Mouse (Mus musculus) gastrocnemius, adult 2 months (tissue): ENCODE data around the gene Timm29. TPM values are rescaled to one million over a fixed set of nuclear protein-coding genes. Genes with fewer than 3 reads are reported as not detected.

ENCODE experiments used
- DNase-seq: peaks from one replicate; pipeline ENCODE4 v3.0.0; 2022
- H3K27ac ChIP-seq: fragments of 200-600 bp; 2 replicates; pipeline ENCODE4 v1.8.1; 2022; ENCODE audit warnings: mild to moderate bottlenecking
- H3K4me3 ChIP-seq: fragments of 200-600 bp; 2 replicates; pipeline ENCODE4 v1.8.1; 2022; ENCODE audit warnings: mild to moderate bottlenecking, moderate library complexity
- CTCF ChIP-seq: fragments of 200-600 bp; IDR thresholded peaks from 2 replicates; pipeline ENCODE4 v1.8.1; 2022; ENCODE audit warnings: antibody characterized with exemption, mild to moderate bottlenecking, moderate library complexity
- intact Hi-C: fragments of 180-260 bp; cut with DNase I; formaldehyde crosslinking; loops from one replicate; pipeline ENCODE4 v1.15.1; 2025
- total RNA-seq, 2 experiments: library from RNA; stranded (reverse); gene quantifications; 2 replicates each; pipeline ENCODE4 v1.2.3; 2021

The Timm29 gene
- total RNA-seq, 2 experiments from 2014 or later = 44.1 to 48.3 TPM

DNA sequence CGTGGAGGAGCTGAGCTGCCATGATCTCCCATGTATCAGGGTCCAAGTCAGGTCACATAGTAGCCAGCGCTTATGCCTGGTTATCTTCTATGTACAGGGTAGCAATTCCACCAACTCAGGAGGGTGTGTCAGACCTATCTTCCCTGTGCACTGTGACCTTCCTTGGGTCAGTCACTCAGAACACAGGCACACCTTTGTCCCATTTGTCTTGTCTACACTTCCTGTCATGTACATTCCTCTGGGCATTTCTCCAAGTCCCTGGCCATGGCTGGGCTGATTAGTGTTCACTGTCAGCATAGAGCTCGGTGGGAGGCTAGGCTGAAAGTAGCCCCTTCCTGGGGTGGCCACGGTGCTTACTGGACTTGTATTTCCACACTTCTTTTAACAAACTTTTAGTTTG lies 34.2 kb upstream of the Timm29 start:
- H3K27ac ChIP-seq = peak overlapping the region; percentile 70; the same call in 1 of the 2 replicates

GRCm38 (mm10) chr9:21559151-21559550 lies 33.4 kb upstream of the Timm29 start:
- no peak for DNase-seq
- intact Hi-C loops = no loop called here
- TF ChIP-seq CTCF = no peak
- Histone ChIP-seq H3K27ac (peak overlapping the region; percentile 70), H3K4me3 (no peak overlapping the region)

More for the DNA sequence above, 34.2 kb upstream of the Timm29 start:
- no peak for TF ChIP-seq CTCF
- intact Hi-C loops = no loop called here
- no peak overlapping the region for H3K4me3 ChIP-seq
- no peak for DNase-seq

GRCm38 (mm10) chr9:21564420-21564819 lies 28.1 kb upstream of the Timm29 start:
- Histone ChIP-seq H3K27ac (peak overlapping the region; percentile 82), H3K4me3 (no peak overlapping the region)
- no peak for TF ChIP-seq CTCF
- intact Hi-C loops = no loop called here
- DNase-seq = no peak

- peak overlapping the region; percentile 82 for H3K27ac ChIP-seq
- no peak for DNase-seq
- TF ChIP-seq CTCF = no peak
- intact Hi-C loops = no loop called here
- H3K4me3 ChIP-seq = no peak overlapping the region
Observed at GRCm38 (mm10) chr9:21565004-21565586, 27.4 kb upstream of the Timm29 start.

DNA sequence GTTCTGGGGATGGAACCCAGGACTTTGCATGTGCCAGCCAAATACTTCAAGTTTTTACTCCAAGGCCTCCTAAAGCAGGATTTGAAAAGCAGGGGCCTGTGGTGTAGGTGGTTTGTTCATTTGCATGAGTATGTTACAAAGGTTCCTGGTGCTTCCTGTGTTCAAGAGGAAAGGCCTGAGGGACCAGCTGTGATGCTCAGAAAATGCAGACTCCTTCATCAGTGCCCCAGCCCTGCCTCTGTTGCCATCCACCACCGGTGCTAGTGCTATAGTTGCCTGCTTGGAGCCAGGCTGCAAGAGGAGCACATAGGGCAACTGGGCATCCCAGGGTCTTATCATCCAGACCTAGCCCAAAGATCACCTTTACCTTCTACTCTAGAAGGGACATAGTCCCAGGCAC lies 26.0 kb upstream of the Timm29 start:
- no peak for DNase-seq
- Histone ChIP-seq H3K27ac (peak overlapping the region; percentile 82), H3K4me3 (no peak overlapping the region)
- no peak for TF ChIP-seq CTCF
- intact Hi-C loops = loop anchor here (2.0 kb wide), 1 partner anchor 16 kb away; no protein-coding TSS in a partner anchor

- intact Hi-C loops = loop anchor here (2.0 kb wide), 1 partner anchor 16 kb away; no protein-coding TSS in a partner anchor
- no peak for TF ChIP-seq CTCF
Observed at GRCm38 (mm10) chr9:21567051-21567450, 25.5 kb upstream of the Timm29 start.

GRCm38 (mm10) chr9:21568657-21569255 lies 23.8 kb upstream of the Timm29 start:
- intact Hi-C loops = no loop called here
- Histone ChIP-seq H3K4me3 (no peak overlapping the region), H3K27ac (peak overlapping the region; percentile 82)
- TF ChIP-seq CTCF = no peak
- DNase-seq = peak; percentile 48

More at GRCm38 (mm10) chr9:21567051-21567450, 25.5 kb upstream of the Timm29 start:
- H3K4me3 ChIP-seq = no peak overlapping the region
- no peak for DNase-seq
- H3K27ac ChIP-seq = peak overlapping the region; percentile 82

DNA sequence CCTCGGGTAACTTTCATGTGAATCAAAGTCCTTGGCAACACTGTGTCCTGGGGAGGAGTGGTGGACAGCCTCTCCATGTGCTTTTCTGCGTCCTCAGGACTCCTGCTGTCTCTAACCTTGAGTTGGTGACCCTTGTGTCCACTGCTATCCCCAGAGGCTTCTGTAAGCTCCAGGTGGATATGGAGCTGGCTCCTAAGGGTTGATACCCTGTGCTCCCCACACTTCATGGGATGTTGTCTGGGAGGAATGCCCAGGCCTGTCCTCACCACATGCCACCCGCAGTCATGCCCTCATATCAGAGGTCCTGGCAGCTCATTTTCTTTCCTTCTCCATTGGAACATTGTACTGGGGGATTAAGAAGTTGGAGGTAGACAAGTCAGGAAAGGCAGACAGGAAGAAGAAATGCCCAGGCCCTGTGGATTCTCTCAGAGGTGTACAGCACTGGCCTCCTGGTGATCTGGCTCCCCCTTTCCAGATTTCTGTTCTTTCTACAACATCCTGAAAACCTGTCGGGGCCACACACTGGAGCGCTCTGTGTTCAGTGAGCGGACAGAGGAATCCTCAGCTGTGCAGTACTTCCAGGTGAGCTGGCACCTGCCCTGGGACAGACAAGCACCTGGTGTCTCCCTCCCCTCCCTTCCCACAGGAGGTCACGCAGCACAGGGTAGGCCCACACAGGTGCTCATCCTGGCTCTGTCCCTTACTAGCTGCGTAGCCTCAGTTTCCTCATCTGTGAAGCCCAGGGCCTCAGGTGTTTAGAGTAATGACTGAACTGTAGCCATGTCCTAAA lies 18.3 kb upstream of the Timm29 start:
- peak overlapping the region; percentile 28; the same call in 1 of the 2 replicates for H3K27ac ChIP-seq
- no peak for DNase-seq
- H3K4me3 ChIP-seq = no peak overlapping the region
- intact Hi-C loops = no loop called here
- TF ChIP-seq CTCF = no peak

GRCm38 (mm10) chr9:21575253-21575652 lies 17.3 kb upstream of the Timm29 start:
- TF ChIP-seq CTCF = no peak
- H3K4me3 ChIP-seq = no peak overlapping the region
- no peak overlapping the region for H3K27ac ChIP-seq
- no peak for DNase-seq
- intact Hi-C loops = no loop called here

- no peak for TF ChIP-seq CTCF
- Histone ChIP-seq H3K27ac (no peak overlapping the region), H3K4me3 (no peak overlapping the region)
- intact Hi-C loops = no loop called here
- DNase-seq = no peak
Observed at GRCm38 (mm10) chr9:21576286-21576685, 16.2 kb upstream of the Timm29 start.

DNA sequence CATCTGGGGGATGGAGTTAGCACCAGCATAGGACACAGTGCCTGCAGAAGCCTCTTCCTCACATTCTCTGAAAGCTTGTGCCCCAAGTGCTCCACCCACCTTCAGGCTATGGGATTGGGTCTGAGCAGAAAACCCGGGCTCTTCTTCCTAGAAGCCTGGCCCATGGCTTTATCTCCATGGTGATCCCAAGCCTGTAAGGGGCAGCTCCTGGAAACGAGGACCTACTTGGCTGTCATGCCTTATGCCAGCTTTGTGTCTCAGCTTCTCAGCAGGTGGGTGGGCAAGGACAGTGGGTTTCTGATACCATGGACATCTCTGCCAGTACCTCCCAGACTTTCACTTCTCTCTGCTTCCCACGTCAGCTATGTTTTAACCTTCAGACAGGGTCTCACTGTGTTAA lies 14.3 kb upstream of the Timm29 start:
- intact Hi-C loops = no loop called here
- TF ChIP-seq CTCF = no peak
- DNase-seq = no peak
- H3K27ac ChIP-seq = no peak overlapping the region
- H3K4me3 ChIP-seq = no peak overlapping the region

DNA sequence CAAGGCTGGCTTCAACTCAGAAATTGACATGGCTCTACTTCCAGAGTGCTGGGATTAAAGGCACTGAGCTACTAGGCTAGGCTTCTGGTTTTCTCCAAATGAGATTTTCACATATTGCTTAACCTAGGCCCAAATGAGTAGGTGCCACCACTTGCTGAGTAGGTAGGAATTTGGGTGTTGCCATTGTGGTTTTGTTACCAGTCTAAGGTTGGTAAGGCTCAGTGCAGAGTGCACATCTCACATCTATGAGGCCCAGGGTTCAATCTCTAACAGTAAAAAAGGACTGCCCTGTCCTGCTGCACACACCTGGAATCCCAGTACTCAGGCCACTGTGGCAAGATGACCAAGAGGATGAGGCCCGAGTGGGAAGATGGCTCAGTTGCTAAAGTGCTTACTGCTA lies 7.1 kb upstream of the Timm29 start:
- no peak for TF ChIP-seq CTCF
- intact Hi-C loops = no loop called here
- H3K27ac ChIP-seq = no peak overlapping the region
- H3K4me3 ChIP-seq = no peak overlapping the region
- DNase-seq = no peak
